Mouse (Mus musculus) bone marrow macrophage, adult 2 months (primary cell): ENCODE data around the gene Parl. TPM values are rescaled to one million over a fixed set of nuclear protein-coding genes. Genes with fewer than 3 reads are reported as not detected.
A peak's percentile ranks its signal among the peaks of the same experiment; 100 is the strongest.

Source experiments
- H3K27ac ChIP-seq: 2 replicates; pipeline ENCODE4 v1.5.1; 2012; ENCODE audit warnings: low read depth, low read length; ENCODE audit not compliant: insufficient read depth
- H3K4me1 ChIP-seq: 2 replicates; pipeline ENCODE4 v1.6.1; 2012; ENCODE audit warnings: low read length; ENCODE audit not compliant: control insufficient read depth, insufficient read depth
- H3K4me3 ChIP-seq: 2 replicates; pipeline ENCODE4 v1.5.1; 2012; ENCODE audit warnings: mild to moderate bottlenecking, low read length, moderate library complexity; ENCODE audit not compliant: insufficient read depth
- CTCF ChIP-seq: IDR thresholded peaks from 2 replicates; pipeline ENCODE4 v1.5.1; 2012; ENCODE audit warnings: low read depth, mild to moderate bottlenecking, low read length, moderate library complexity
- POLR2A ChIP-seq: IDR thresholded peaks from 2 replicates; pipeline ENCODE4 v1.6.1; 2012; ENCODE audit warnings: mild to moderate bottlenecking, low read depth, low read length, borderline replicate concordance
- polyA plus RNA-seq: library from polyadenylated mRNA; stranded (reverse); fragments of >200 nt; gene quantifications from 2 replicates; pipeline ENCODE4 v1.2.4, GENCODE M21; 2012; ENCODE audit not compliant: missing spikeins, insufficient read depth, insufficient read length

Gene Parl
- polyA plus RNA-seq, 1 experiment, result 44.4 TPM

DNA sequence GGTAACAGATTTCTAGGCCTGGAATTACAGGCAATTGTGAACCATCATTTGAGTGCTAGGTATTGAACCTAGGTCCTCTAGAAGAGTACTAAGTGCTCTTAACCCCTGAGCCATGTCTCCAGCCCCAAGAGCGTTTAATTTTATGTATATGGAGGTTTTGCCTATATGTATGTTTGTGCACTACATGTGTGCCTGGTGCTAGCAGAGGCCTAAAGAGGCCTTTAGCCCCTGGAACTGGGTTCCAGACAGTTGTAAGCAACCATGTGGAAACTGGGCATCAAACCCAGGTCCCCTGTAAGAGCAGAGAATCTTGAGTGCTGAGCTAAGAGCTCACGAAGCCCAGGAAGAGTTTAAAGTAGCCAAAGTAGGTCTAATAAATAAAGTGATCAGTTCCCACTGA is 2.1 kb downstream of the Parl start:
- no peak for TF ChIP-seq POLR2A
- no peak for TF ChIP-seq CTCF
- Histone ChIP-seq H3K27ac (no peak overlapping the region), H3K4me1 (peaks cover 22% of the 10 kb centered on the region), H3K4me3 (no peak overlapping the region)

DNA sequence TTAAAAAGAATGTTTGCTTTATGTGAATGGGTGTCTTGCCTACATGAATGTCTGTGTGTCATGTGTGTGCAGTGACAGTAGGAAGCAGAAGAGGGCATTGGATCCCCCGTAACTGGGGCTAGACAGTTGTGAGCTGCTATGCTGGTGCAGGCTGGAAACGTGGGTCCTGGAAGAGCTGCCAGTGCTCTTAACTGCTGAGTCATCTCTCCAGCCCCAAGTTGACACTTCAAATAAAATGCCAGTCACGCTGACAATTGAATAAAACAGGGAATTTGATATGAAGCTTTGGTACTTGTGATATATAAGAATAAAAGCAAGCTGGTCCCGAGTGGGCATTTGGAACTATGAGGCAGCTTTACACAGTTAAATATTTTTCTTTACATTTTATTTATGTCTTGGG is 21.9 kb downstream of the Parl start:
- H3K4me1 ChIP-seq, result 0 out of 2 replicates have a peak, but pooled peaks cover 2% of the 10 kb centered on the region
- no peak overlapping the region for H3K4me3 ChIP-seq
- no peak overlapping the region for H3K27ac ChIP-seq
- TF ChIP-seq CTCF, result no peak
- TF ChIP-seq POLR2A, result no peak

DNA sequence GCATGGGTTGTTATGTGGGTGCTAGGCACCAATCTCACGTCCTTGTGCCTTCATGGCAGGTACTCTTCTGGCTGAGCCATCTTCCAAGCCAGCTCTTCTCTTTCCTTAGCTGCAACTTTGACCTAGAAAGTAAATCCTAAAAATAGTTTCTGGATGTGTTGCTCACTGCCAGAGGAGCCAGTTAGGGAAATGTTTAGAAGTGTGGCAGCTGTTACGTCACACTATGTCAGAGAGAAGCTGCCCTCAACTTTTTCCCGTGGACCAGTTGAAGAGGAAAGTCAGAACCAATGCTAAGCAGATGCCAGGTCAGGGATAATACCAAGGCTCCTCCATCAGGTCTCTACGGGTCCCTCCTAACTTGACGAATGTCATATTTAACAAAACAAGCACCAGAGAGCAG is 22.8 kb downstream of the Parl start:
- TF ChIP-seq POLR2A (no peak), CTCF (no peak)
- no peak overlapping the region for H3K27ac ChIP-seq
- H3K4me1 ChIP-seq, result 0 out of 2 replicates have a peak, but pooled peaks cover 2% of the 10 kb centered on the region
- H3K4me3 ChIP-seq, result no peak overlapping the region

DNA sequence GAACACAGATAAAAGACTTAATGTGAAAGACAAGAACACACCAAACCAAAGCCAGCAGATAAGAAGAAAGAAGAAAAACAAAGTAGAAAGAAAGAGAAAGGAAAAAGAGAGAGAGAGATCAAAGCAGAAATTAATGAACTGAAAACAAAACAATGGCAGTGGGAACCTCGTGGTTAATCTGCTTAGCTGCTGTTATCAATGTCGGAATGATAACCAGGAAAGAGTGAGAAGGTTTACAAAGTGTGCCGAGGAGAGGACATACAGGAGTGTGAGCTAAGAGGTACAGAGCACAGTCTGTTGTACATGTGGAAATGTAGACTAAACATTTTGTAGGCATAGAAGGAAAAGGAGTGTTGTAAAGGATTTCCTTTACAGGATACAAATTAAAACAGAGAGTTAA is 29.2 kb downstream of the Parl start:
- H3K4me1 ChIP-seq, result peaks cover 10% of the 10 kb centered on the region
- no peak for TF ChIP-seq CTCF
- no peak for TF ChIP-seq POLR2A
- H3K27ac ChIP-seq, result no peak overlapping the region
- H3K4me3 ChIP-seq, result no peak overlapping the region

DNA sequence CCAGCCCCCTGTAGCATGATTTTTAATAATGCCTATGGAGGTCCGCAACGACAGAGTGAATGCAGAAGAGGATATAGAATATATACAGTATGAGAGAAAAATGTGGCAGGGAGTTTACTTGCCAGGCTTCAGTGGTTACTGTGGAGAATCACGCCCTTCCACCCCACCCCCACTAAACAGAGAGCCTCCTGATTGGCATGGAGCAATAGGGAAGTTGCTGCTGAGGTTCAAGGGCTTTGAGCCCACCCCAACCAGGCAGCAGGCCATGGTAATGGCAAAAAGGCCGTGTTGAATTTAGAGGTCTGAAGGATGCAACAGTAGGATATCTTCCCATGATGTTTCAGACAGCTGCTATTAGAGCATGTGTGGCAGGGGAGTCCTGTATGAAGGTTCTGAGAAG is 30.8 kb downstream of the Parl start:
- peaks cover 10% of the 10 kb centered on the region for H3K4me1 ChIP-seq
- H3K4me3 ChIP-seq, result no peak overlapping the region
- no peak overlapping the region for H3K27ac ChIP-seq
- TF ChIP-seq CTCF (no peak), POLR2A (no peak)

DNA sequence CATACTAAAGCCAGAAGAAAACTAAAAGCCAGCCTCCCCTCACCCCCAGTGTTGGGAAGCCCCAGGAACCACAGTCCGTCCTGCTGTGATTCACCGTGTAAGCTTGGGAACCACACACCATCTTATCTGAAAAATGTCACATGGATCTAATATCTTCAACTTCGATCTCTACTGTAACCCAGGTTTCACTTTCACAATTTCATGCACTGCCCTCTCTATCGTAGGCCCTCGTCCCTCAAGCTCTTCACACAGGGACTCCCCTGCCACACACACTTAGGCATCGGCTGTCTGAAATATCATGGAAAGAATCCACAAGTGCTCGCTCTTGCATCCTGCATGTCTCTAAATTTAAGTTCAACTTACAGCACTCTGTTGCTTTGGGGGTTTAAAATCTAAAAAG is 37.1 kb downstream of the Parl start:
- Histone ChIP-seq H3K4me1 (peaks cover 4% of the 10 kb centered on the region; the same call in 1 of the 2 replicates), H3K4me3 (0 out of 2 replicates have a peak overlapping the region, but pooled peaks have one; percentile 17)
- TF ChIP-seq CTCF, result no peak
- TF ChIP-seq POLR2A, result no peak

DNA sequence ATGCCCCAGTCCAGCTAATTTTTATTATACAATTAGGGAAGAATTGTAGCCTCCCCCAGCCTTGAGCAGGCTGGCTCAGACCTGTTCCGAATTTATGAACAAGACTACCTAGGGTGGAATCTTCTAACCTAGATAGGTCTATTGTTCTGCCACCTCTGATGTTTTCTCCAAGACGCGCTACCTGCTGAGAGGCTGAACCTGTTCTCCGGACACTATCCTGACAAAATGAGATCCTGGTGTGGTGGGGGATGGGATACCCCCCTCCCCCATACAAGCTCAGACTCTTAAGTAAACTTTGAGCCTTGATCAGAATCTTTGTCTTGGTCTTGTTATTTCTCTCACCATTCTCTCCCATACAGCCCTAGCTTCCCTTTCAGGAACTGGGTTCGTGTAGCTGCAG is 44.3 kb downstream of the Parl start:
- TF ChIP-seq POLR2A, result no peak
- TF ChIP-seq CTCF, result no peak
- Histone ChIP-seq H3K4me1 (no peaks in the 10 kb centered on the region), H3K27ac (no peak overlapping the region), H3K4me3 (no peak overlapping the region)

More for the DNA sequence above, 37.1 kb downstream of the Parl start:
- no peak overlapping the region for H3K27ac ChIP-seq

DNA sequence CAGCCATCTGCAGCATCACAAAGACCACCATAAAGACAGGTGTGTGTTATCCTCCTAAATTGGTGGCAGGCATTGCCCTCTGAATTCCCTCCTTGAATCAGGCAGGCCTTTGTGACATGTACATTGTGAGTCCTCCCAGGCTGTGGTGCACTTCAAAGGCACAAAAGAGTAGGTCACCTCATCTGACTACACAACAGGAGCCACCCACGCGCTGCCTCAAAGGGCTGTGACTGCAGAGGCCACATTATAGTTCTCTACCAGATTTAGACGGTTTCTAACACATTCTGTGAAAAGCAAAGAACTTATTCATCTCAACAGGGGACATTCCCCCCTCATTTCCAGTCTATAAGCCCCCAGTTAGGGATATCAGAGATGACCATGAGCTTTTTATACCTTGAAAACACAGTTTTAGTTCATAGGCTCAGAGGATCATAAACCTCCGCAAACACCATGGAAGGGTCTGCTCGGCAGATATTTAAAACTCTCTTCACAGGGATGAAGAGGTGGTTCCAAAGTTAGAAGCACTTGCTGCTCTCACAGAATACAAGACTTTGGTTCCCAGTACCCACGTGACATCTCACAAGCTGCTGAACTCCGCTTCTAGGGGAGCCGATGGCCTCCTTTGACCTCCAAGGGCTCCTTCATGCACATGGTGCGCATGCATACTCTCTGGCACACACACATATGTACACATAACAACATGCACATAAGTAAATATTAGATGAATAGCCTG is 53.6 kb downstream of the Parl start:
- Histone ChIP-seq H3K4me1 (no peaks in the 10 kb centered on the region), H3K4me3 (no peak overlapping the region), H3K27ac (no peak overlapping the region)
- no peak for TF ChIP-seq CTCF
- TF ChIP-seq POLR2A, result no peak

DNA sequence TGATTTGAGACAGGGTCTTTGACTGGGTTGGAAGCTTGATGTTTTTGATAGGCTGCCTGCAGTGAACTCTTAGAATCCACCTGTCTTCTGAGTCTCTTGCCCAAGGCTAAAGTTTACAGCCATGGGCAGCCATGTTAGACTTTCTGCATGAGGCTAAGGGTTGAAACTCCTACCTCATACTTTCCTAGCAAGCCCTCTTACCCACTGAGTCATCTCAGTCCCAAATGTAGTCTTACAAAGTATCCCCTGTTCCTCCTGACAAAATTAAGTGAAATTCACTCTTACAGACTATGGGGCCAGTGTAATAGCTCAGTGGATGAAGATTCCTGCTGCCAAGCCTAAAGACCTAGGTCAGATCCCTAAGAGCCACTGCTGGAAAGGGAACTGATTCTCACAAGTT is 55.1 kb downstream of the Parl start:
- Histone ChIP-seq H3K4me3 (no peak overlapping the region), H3K4me1 (no peaks in the 10 kb centered on the region), H3K27ac (no peak overlapping the region)
- TF ChIP-seq POLR2A (no peak), CTCF (no peak)

DNA sequence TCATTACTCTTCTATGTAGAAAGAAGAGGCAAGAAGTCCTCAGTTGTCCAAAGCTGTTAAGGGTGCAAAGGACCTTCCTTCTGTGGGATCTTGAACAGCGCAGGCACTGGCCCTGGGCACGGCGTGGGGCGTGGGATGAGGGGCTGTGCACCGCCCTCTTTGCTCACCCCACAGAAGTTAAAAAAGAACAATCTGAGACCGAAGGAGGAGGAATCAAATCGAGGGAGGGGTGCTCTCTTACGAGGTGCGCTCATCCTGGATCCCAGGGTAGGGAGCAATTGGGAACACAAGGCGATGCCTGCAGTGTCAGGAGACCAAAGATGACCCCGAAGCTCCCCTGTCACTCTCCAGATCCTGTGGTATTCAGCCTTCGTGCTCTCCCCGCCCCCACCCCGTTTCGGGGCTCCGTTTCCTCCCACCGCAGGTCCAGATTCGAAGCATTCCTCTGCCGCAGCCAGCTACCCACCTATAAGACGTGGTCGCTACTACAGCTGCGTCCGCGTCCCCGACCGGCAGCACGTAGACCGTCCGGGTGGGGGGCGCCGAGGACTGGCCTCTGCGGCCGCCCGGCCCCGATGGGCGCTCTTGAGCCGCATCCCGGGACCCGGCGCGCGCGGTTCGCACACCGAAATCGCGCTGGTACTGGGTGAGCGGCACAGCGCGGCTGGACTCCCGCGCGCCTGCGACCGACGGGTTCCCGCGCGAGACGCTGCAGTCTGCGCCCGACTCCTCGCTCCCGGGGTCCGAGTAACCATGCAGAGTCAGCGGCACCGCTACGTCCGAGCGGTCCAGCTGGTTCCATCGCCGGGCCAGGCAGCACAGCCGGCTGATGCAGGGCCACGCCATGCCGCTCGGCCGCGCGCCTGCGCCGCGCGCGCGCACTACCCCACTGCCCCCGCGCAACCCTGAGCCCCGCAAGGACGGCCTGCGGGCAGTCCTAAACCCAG is 61.4 kb downstream of the Parl start, which contains the start of gene Map6d1:
Gene Map6d1, minus strand, starts transcription at position 891 of the 947 bp plus-strand sequence.
- TF ChIP-seq CTCF (no peak), POLR2A (no peak)
- Histone ChIP-seq H3K4me3 (peak within 1 kb of the TSS; percentile 74), H3K4me1 (no peaks in the 10 kb centered on the region), H3K27ac (no peak within 1 kb of the TSS)
